In the genomic region with DNA sequence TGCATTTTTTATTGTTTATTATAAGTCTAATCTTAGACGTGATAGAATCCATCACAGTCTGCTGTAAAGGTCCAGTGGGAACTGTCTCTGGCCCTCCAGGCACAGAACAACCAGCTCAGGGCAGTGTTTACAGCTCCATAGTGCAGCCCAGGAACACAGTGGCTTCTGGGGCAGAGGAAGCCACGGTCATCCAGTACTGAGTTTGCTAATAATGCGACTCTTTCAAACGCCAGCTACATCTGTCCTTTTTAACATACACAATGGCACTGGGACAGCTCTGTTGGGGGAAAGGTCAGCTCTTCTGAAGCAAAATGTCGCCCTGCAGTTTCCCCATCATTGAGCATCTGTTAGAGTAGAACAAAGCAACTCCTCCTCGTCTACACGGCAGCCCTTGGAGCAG, we compare ENCODE assay signal across 31 mouse cellular contexts. TPM values are rescaled to one million over a fixed set of nuclear protein-coding genes. Genes with fewer than 3 reads are reported as not detected.
DNase-seq lines count a peak whose midpoint lies in the region; ATAC-seq lines count a peak whose summit lies in the region.
"Had no signal": no experiment of that assay in that cellular context is flagged by ENCODE, and none has a peak within 500 bp of the region (broad histone marks: within the 10 kb centered on the region; RNA-seq: fewer than 3 reads in every experiment).

No protein-coding gene starts in this region.

- no peak overlapping the region for H3K9ac ChIP-seq in hindbrain, embryonic 12.5 days
- no peak overlapping the region for H3K9ac ChIP-seq in hindbrain, embryonic 13.5 days
- H3K9ac ChIP-seq in midbrain, embryonic 13.5 days (replicated peaks), result no peak overlapping the region
- H3K9ac ChIP-seq: heart, embryonic 12.5 days; limb, embryonic 13.5 days; liver, embryonic 12.5 days; liver, postnatal 0 days; neural tube, embryonic 13.5 days; stomach, embryonic 15.5 days had no signal

- no peak overlapping the region for H3K4me2 ChIP-seq in hindbrain, embryonic 12.5 days (replicated peaks)
- H3K4me2 ChIP-seq in hindbrain, embryonic 13.5 days, result no peak overlapping the region
- H3K4me2 ChIP-seq in midbrain, embryonic 13.5 days (replicated peaks), result no peak overlapping the region
- H3K4me2 ChIP-seq: heart, embryonic 12.5 days; limb, embryonic 13.5 days; liver, embryonic 12.5 days; neural tube, embryonic 13.5 days; stomach, embryonic 15.5 days had no signal

- no peaks in the 10 kb centered on the region for H3K36me3 ChIP-seq in hindbrain, embryonic 12.5 days
- no peaks in the 10 kb centered on the region for H3K36me3 ChIP-seq in hindbrain, embryonic 13.5 days
- no peaks in the 10 kb centered on the region for H3K36me3 ChIP-seq in midbrain, embryonic 10.5 days
- H3K36me3 ChIP-seq in midbrain, embryonic 13.5 days, result no peaks in the 10 kb centered on the region
- H3K36me3 ChIP-seq: heart, embryonic 12.5 days; limb, embryonic 13.5 days; liver, embryonic 12.5 days; neural tube, embryonic 13.5 days; stomach, embryonic 15.5 days had no signal

- H3K4me3 ChIP-seq in hindbrain, embryonic 12.5 days, result no peak overlapping the region
- H3K4me3 ChIP-seq in hindbrain, embryonic 13.5 days, result no peak overlapping the region
- no peak overlapping the region for H3K4me3 ChIP-seq in midbrain, embryonic 10.5 days
- no peak overlapping the region for H3K4me3 ChIP-seq in midbrain, embryonic 13.5 days (replicated peaks)
- H3K4me3 ChIP-seq: heart, embryonic 12.5 days; limb, embryonic 13.5 days; liver, embryonic 12.5 days; neural tube, embryonic 13.5 days; stomach, embryonic 15.5 days had no signal

- H3K27me3 ChIP-seq in hindbrain, embryonic 12.5 days, result no peaks in the 10 kb centered on the region
- H3K27me3 ChIP-seq in hindbrain, embryonic 13.5 days, result no peaks in the 10 kb centered on the region
- H3K27me3 ChIP-seq in midbrain, embryonic 10.5 days (ENCODE audit: low read depth, poor library complexity, severe bottlenecking), result no peaks in the 10 kb centered on the region
- H3K27me3 ChIP-seq in midbrain, embryonic 13.5 days, result no peaks in the 10 kb centered on the region
- H3K27me3 ChIP-seq: heart, embryonic 12.5 days; limb, embryonic 13.5 days; liver, embryonic 12.5 days; neural tube, embryonic 13.5 days; stomach, embryonic 15.5 days had no signal

- no peak overlapping the region for H3K27ac ChIP-seq in hindbrain, embryonic 12.5 days
- no peak overlapping the region for H3K27ac ChIP-seq in hindbrain, embryonic 13.5 days
- H3K27ac ChIP-seq in midbrain, embryonic 10.5 days (replicated peaks), result peak overlapping the region; percentile 33; the same call in 1 of the 2 replicates
- H3K27ac ChIP-seq in midbrain, embryonic 13.5 days, result no peak overlapping the region
- H3K27ac ChIP-seq: limb, embryonic 13.5 days; liver, embryonic 12.5 days; neural tube, embryonic 13.5 days; stomach, embryonic 15.5 days had no signal

- ATAC-seq in hindbrain, embryonic 12.5 days (ENCODE audit: low FRiP score), result 0 out of 2 replicates have a peak, but pooled peaks have one; percentile 52
- ATAC-seq in hindbrain, embryonic 13.5 days (ENCODE audit: low FRiP score), result no peak
- no peak for ATAC-seq in midbrain, embryonic 13.5 days
- ATAC-seq: activated CD4-positive, CD25-positive, alpha-beta regulatory T cell, adult 4 months; forebrain, embryonic 14.5 days; intestine, postnatal 0 days; liver, embryonic 12.5 days; liver, postnatal 0 days had no signal

- DNase-seq in midbrain, embryonic 10.5 days (ENCODE audit: low spot score), result peak; percentile 39
- DNase-seq in embryo, embryonic 10.5 days (ENCODE audit: low spot score), result peak; percentile 74
- peak; percentile 38 for DNase-seq in embryo, embryonic 9.5 days (ENCODE audit: extremely low spot score)
- DNase-seq in cerebellum, postnatal 10 days, result no peak
- no peak for DNase-seq in c-Kit-positive CD71-positive TER-119-positive erythroid progenitor cells, embryonic 14.5 days (ENCODE audit: low spot score)
- DNase-seq: adrenal gland, adult 8-10 months; B cell, adult 2 months; cerebellum, adult 8-10 months; cerebellum, postnatal 36 days; gastrocnemius, postnatal 25 days; heart, adult 18-20 months; heart, postnatal 4 days; kidney, adult 9 months; kidney, postnatal 25 days; liver, postnatal 0 days; lung, postnatal 14 days; midbrain, embryonic 14.5 days; right cerebral cortex, postnatal 25 days; thymus, postnatal 14 days had no signal

- no peaks in the 10 kb centered on the region for H3K9me3 ChIP-seq in hindbrain, embryonic 12.5 days (replicated peaks)
- H3K9me3 ChIP-seq in hindbrain, embryonic 13.5 days, result no peaks in the 10 kb centered on the region
- H3K9me3 ChIP-seq in midbrain, embryonic 10.5 days (replicated peaks), result no peaks in the 10 kb centered on the region
- no peaks in the 10 kb centered on the region for H3K9me3 ChIP-seq in midbrain, embryonic 13.5 days
- H3K9me3 ChIP-seq: heart, embryonic 12.5 days; limb, embryonic 13.5 days; liver, embryonic 12.5 days; neural tube, embryonic 13.5 days; stomach, embryonic 15.5 days had no signal

- WGBS in hindbrain, embryonic 12.5 days, result 22% methylated on average over 7 of the region's 7 CpGs
- WGBS in hindbrain, embryonic 13.5 days, result 16% methylated on average over 7 of the region's 7 CpGs
- 22% methylated on average over 7 of the region's 7 CpGs for WGBS in midbrain, embryonic 10.5 days
- 14% methylated on average over 7 of the region's 7 CpGs for WGBS in midbrain, embryonic 13.5 days

- H3K4me1 ChIP-seq in hindbrain, embryonic 12.5 days, result 0 out of 2 replicates have a peak, but pooled peaks cover 4% of the 10 kb centered on the region
- 0 out of 2 replicates have a peak, but pooled peaks cover 5% of the 10 kb centered on the region for H3K4me1 ChIP-seq in hindbrain, embryonic 13.5 days (replicated peaks)
- peaks cover 8% of the 10 kb centered on the region for H3K4me1 ChIP-seq in midbrain, embryonic 10.5 days
- H3K4me1 ChIP-seq in midbrain, embryonic 13.5 days (replicated peaks), result no peaks in the 10 kb centered on the region; the same call in 1 of the 2 replicates
- H3K4me1 ChIP-seq: heart, embryonic 12.5 days; limb, embryonic 13.5 days; liver, embryonic 12.5 days; stomach, embryonic 15.5 days had no signal

RNA-seq across cellular contexts. Expression of a gene that starts 45.7 kb away (rescaled TPM):
- polyA plus RNA-seq in hindbrain, embryonic 12.5 days (2016; fragmentation: Nextera tagmentation; extraction: Ambion mirVana), result 0.45 and 0.77 TPM in 2 replicates
- 0.23 and 0.55 TPM in 2 replicates for polyA plus RNA-seq in hindbrain, embryonic 13.5 days (2015; fragmentation: Nextera tagmentation; extraction: Ambion mirVana)
- 0.16 TPM in 1 of 2 replicates, not detected in the other for polyA plus RNA-seq in midbrain, embryonic 10.5 days (2016; fragmentation: Nextera tagmentation; extraction: Ambion mirVana)
- 0.05 and 0.27 TPM in 2 replicates for polyA plus RNA-seq in midbrain, embryonic 13.5 days (2015; fragmentation: Nextera tagmentation; extraction: Ambion mirVana)
- polyA plus RNA-seq: activated CD4-positive, CD25-positive, alpha-beta regulatory T cell, adult 4 months; heart, embryonic 12.5 days; heart, postnatal 0 days; intestine, postnatal 0 days; liver, postnatal 0 days; neural tube, embryonic 13.5 days had no signal

Comparison
In these comparisons a context has a peak if more than half of its experiments do, and no peak if none do; other contexts are left out.
1. DNase-seq: peak in midbrain, embryonic 10.5 days (single experiment), embryo, embryonic 10.5 days (single experiment) and embryo, embryonic 9.5 days (single experiment); none in cerebellum, postnatal 10 days (0 of 2) and c-Kit-positive CD71-positive TER-119-positive erythroid progenitor cells, embryonic 14.5 days (single experiment).